Mouse (Mus musculus) urinary bladder, adult 18-20 months (tissue): ENCODE data around the gene Hdhd3.
"Not testable (repeated sequence)": the region's sequence is repeated elsewhere in the genome, so short reads cannot be mapped to it uniquely, and the experiment has no call there.

Experiments
- DNase-seq, 2 experiments: peaks; one replicate each; pipeline ENCODE4 v3.0.0; 2022; ENCODE audit warnings: low spot score in 2 of 2, mixed read lengths in 2 of 2

The Hdhd3 gene

GRCm38 (mm10) chr4:62513998-62514506, 10.8 kb upstream of the Hdhd3 start:
- DNase-seq = no peak

GRCm38 (mm10) chr4:62509946-62510345, 6.7 kb upstream of the Hdhd3 start:
- DNase-seq = no peak

- no peak for DNase-seq
Measured at GRCm38 (mm10) chr4:62508839-62509238, 5.6 kb upstream of the Hdhd3 start.

- DNase-seq = no peak
Measured at GRCm38 (mm10) chr4:62506798-62507197, 3.5 kb upstream of the Hdhd3 start.

- no peak for DNase-seq
Measured at GRCm38 (mm10) chr4:62505991-62506390, 2.7 kb upstream of the Hdhd3 start.

- DNase-seq = no peak
Measured at GRCm38 (mm10) chr4:62502969-62503368, 298 bp downstream of the Hdhd3 start.

GRCm38 (mm10) chr4:62501964-62502732, 1.1 kb downstream of the Hdhd3 start:
- DNase-seq = peak; percentile 82 to 94

GRCm38 (mm10) chr4:62501534-62501933, 1.7 kb downstream of the Hdhd3 start:
- no peak for DNase-seq

GRCm38 (mm10) chr4:62500799-62501198, 2.5 kb downstream of the Hdhd3 start:
- no peak for DNase-seq

- no peak for DNase-seq
Measured at GRCm38 (mm10) chr4:62496815-62497214, 6.5 kb downstream of the Hdhd3 start.

GRCm38 (mm10) chr4:62495946-62496345, 7.3 kb downstream of the Hdhd3 start:
- DNase-seq = no peak

GRCm38 (mm10) chr4:62494230-62494629, 9.0 kb downstream of the Hdhd3 start:
- no peak for DNase-seq

- no peak for DNase-seq
Measured at GRCm38 (mm10) chr4:62492682-62493081, 10.6 kb downstream of the Hdhd3 start.

GRCm38 (mm10) chr4:62487914-62488313, 15.4 kb downstream of the Hdhd3 start:
- DNase-seq = no peak

GRCm38 (mm10) chr4:62487172-62487571, 16.1 kb downstream of the Hdhd3 start:
- DNase-seq = no peak

GRCm38 (mm10) chr4:62486162-62486696, 17.0 kb downstream of the Hdhd3 start:
- DNase-seq = no peak

- peak; percentile 43 to 45 for DNase-seq
Measured at GRCm38 (mm10) chr4:62485450-62486161, 17.7 kb downstream of the Hdhd3 start.

GRCm38 (mm10) chr4:62484928-62485327, 18.3 kb downstream of the Hdhd3 start:
- no peak for DNase-seq

GRCm38 (mm10) chr4:62480709-62481605, 22.3 kb downstream of the Hdhd3 start:
- DNase-seq = no peak

GRCm38 (mm10) chr4:62479937-62480708, 23.1 kb downstream of the Hdhd3 start, which contains the start of gene Bspry:
Gene Bspry, plus strand, starts transcription at chr4:62480053.
- DNase-seq = peak; percentile 50 to 59

GRCm38 (mm10) chr4:62479593-62479936, 23.7 kb downstream of the Hdhd3 start:
- DNase-seq = not testable (repeated sequence)
